Mouse (Mus musculus) midbrain, embryonic 13.5 days (tissue): Measurements from ENCODE around the gene Slc5a6. TPM values are rescaled to one million over a fixed set of nuclear protein-coding genes. Genes with fewer than 3 reads are reported as not detected.

Experiments used
- ATAC-seq: fragments of 200-750 bp; cut with Nextera tagmentation; 2 replicates; pipeline ENCODE4 v1.8.0; 2017; ENCODE audit warnings: mild to moderate bottlenecking, moderate TSS enrichment, moderate library complexity
- H3K27ac ChIP-seq: fragments of 300-500 bp; sonication (generic); 2 replicates; pipeline ENCODE4 v1.5.1; 2015; ENCODE audit warnings: inconsistent platforms, mild to moderate bottlenecking, moderate library complexity
- H3K27me3 ChIP-seq: fragments of 300-500 bp; sonication (generic); 2 replicates; pipeline ENCODE4 v1.6.1; 2015; ENCODE audit warnings: mild to moderate bottlenecking, inconsistent platforms
- H3K36me3 ChIP-seq: fragments of 300-500 bp; sonication (generic); 2 replicates; pipeline ENCODE4 v1.6.1; 2015; ENCODE audit warnings: mild to moderate bottlenecking, inconsistent platforms
- H3K4me1 ChIP-seq: fragments of 300-500 bp; sonication (generic); replicated peaks from 2 replicates; pipeline ENCODE4 v1.6.1; 2015; ENCODE audit warnings: inconsistent platforms
- H3K4me2 ChIP-seq: fragments of 300-500 bp; sonication (generic); replicated peaks from 2 replicates; pipeline ENCODE4 v1.6.1; 2015; ENCODE audit warnings: moderate library complexity, mild to moderate bottlenecking, inconsistent platforms
- H3K4me3 ChIP-seq: fragments of 300-500 bp; sonication (generic); replicated peaks from 2 replicates; pipeline ENCODE4 v1.5.1; 2015; ENCODE audit warnings: mild to moderate bottlenecking, inconsistent platforms
- H3K9ac ChIP-seq: fragments of 300-500 bp; sonication (generic); replicated peaks from 2 replicates; pipeline ENCODE4 v1.6.1; 2015; ENCODE audit warnings: mild to moderate bottlenecking, inconsistent platforms
- H3K9me3 ChIP-seq: fragments of 300-500 bp; sonication (generic); 2 replicates; pipeline ENCODE4 v1.6.1; 2016; ENCODE audit warnings: mild to moderate bottlenecking, inconsistent platforms
- WGBS: fragments of 180-500 bp; shearing (Covaris S2); methylation state at CpG from one replicate; pipeline ENCODE4 v1.1.7; 2015; 5-methylcytosine and 5-hydroxymethylcytosine counted together
- polyA plus RNA-seq: library from polyadenylated mRNA; unstranded; fragments of >200 nt; fragmentation: Nextera tagmentation; extraction: Ambion mirVana; gene quantifications from 2 replicates; pipeline ENCODE4 v1.2.1, GENCODE M21; 2015

The Slc5a6 gene
- polyA plus RNA-seq, 1 experiment from 2014 or later: 17.3 TPM

DNA sequence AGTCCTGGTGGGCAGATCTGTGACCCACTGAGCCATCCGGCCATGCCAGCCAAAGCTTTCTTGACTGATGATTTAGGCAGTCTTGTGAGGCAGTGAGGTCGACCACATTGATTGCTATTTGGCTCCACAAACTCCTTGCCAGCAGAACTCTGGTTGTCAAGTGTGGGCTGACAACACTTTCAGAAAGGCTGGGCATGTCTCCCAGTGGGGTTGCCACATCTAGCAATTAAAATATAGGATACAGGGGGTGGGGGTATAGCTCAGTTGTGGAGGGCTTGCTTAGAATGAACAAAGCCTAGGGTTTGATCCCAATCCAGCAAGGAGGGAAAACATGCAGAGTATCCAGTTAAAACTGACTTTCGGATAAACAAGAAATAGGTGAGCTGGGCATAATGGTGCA lies 54.6 kb downstream of the Slc5a6 start:
- H3K9ac ChIP-seq: no peak overlapping the region
- H3K4me3 ChIP-seq: no peak overlapping the region
- no peaks in the 10 kb centered on the region for H3K36me3 ChIP-seq
- no peak overlapping the region for H3K4me2 ChIP-seq
- no peaks in the 10 kb centered on the region for H3K27me3 ChIP-seq
- ATAC-seq: no peak
- WGBS: 71% methylated on average over 3 of the region's 3 CpGs
- H3K4me1 ChIP-seq: no peaks in the 10 kb centered on the region
- H3K27ac ChIP-seq: no peak overlapping the region
- H3K9me3 ChIP-seq: no peaks in the 10 kb centered on the region

GRCm38 (mm10) chr5:30992980-30993676 lies 55.6 kb downstream of the Slc5a6 start:
- no peak for ATAC-seq
- no peak overlapping the region for H3K27ac ChIP-seq
- H3K9me3 ChIP-seq: no peaks in the 10 kb centered on the region
- H3K4me3 ChIP-seq: no peak overlapping the region
- WGBS: 76% methylated on average over 5 of the region's 5 CpGs
- H3K4me2 ChIP-seq: no peak overlapping the region
- H3K4me1 ChIP-seq: no peaks in the 10 kb centered on the region
- no peak overlapping the region for H3K9ac ChIP-seq
- H3K27me3 ChIP-seq: no peaks in the 10 kb centered on the region
- no peaks in the 10 kb centered on the region for H3K36me3 ChIP-seq

Other genes with a start within 250 kb of the Slc5a6 start
- 111 and 113 TPM in 2 replicates for gene Mapre3, start 234.3 kb downstream of the Slc5a6 start, polyA plus RNA-seq
- gene Tmem214, start 180.9 kb downstream of the Slc5a6 start, polyA plus RNA-seq: 57.7 and 59.7 TPM in 2 replicates
- gene Agbl5, start 160.2 kb downstream of the Slc5a6 start, polyA plus RNA-seq: 23.3 and 29.2 TPM in 2 replicates
- gene Ost4, start 141.1 kb downstream of the Slc5a6 start, polyA plus RNA-seq: 270 and 306 TPM in 2 replicates
- 14.1 and 16.6 TPM in 2 replicates for gene Emilin1, start 135.5 kb downstream of the Slc5a6 start, polyA plus RNA-seq
- 5.6 and 6.8 TPM in 2 replicates for gene Khk, start 127.5 kb downstream of the Slc5a6 start, polyA plus RNA-seq
- 23.0 TPM in 2 replicates for gene Cgref1, start 103.3 kb downstream of the Slc5a6 start, polyA plus RNA-seq
- 108 and 129 TPM in 2 replicates for gene Preb, start 88.6 kb downstream of the Slc5a6 start, polyA plus RNA-seq
- not detected in 2 replicates for gene Tcf23, start 80.3 kb downstream of the Slc5a6 start, polyA plus RNA-seq
- 156 and 160 TPM in 2 replicates for gene Atraid, start 612 bp downstream of the Slc5a6 start, polyA plus RNA-seq
- gene Cad, start 5.9 kb upstream of the Slc5a6 start, polyA plus RNA-seq: 16.1 and 19.1 TPM in 2 replicates
- gene Dnajc5g, start 57.4 kb upstream of the Slc5a6 start, polyA plus RNA-seq: not detected in 2 replicates
- gene Slc30a3, start 59.3 kb upstream of the Slc5a6 start, polyA plus RNA-seq: 15.9 and 16.8 TPM in 2 replicates
- gene Trim54, start 67.8 kb upstream of the Slc5a6 start, polyA plus RNA-seq: not detected in 2 replicates
- gene Ucn, start 89.9 kb upstream of the Slc5a6 start, polyA plus RNA-seq: not detected in 2 replicates
- 54.7 and 57.5 TPM in 2 replicates for gene Mpv17, start 105.3 kb upstream of the Slc5a6 start, polyA plus RNA-seq
- gene Gm29609, start 131.0 kb upstream of the Slc5a6 start, polyA plus RNA-seq: 0.86 and 1.1 TPM in 2 replicates
- 78.1 and 80.2 TPM in 2 replicates for gene Gtf3c2, start 131.2 kb upstream of the Slc5a6 start, polyA plus RNA-seq
- 135 and 140 TPM in 2 replicates for gene Snx17, start 144.3 kb upstream of the Slc5a6 start, polyA plus RNA-seq
- gene Eif2b4, start 144.5 kb upstream of the Slc5a6 start, polyA plus RNA-seq: 71.5 and 74.6 TPM in 2 replicates
- 12.5 and 20.5 TPM in 2 replicates for gene Zfp513, start 153.4 kb upstream of the Slc5a6 start, polyA plus RNA-seq
- 174 and 175 TPM in 2 replicates for gene Ppm1g, start 171.8 kb upstream of the Slc5a6 start, polyA plus RNA-seq
- gene Nrbp1, start 191.9 kb upstream of the Slc5a6 start, polyA plus RNA-seq: 153 and 160 TPM in 2 replicates
- 0.54 and 0.63 TPM in 2 replicates for gene Gm9970, start 192.3 kb upstream of the Slc5a6 start, polyA plus RNA-seq
- gene Krtcap3, start 202.8 kb upstream of the Slc5a6 start, polyA plus RNA-seq: 1.7 and 3.4 TPM in 2 replicates
- gene Ift172, start 242.2 kb upstream of the Slc5a6 start, polyA plus RNA-seq: 34.4 and 36.0 TPM in 2 replicates
- gene Fndc4, start 247.2 kb upstream of the Slc5a6 start, polyA plus RNA-seq: 63.2 and 74.5 TPM in 2 replicates
- gene Gckr, start 248.5 kb upstream of the Slc5a6 start, polyA plus RNA-seq: 0.12 and 0.43 TPM in 2 replicates